Mouse (Mus musculus) adrenal gland, postnatal 10 days (tissue): ENCODE results near the gene Aoc3. TPM values are rescaled to one million over a fixed set of nuclear protein-coding genes. Genes with fewer than 3 reads are reported as not detected.
"Not testable (repeated sequence)": the region's sequence is repeated elsewhere in the genome, so short reads cannot be mapped to it uniquely, and the experiment has no call there.

Experiments
- DNase-seq: peaks from one replicate; pipeline ENCODE4 v3.0.0; 2021; ENCODE audit warnings: mixed read lengths
- long read RNA-seq, 2 experiments: library from polyadenylated mRNA; stranded (forward); transcript quantifications; one replicate each; pipeline ENCODE4 v2.0.0; 2021
- total RNA-seq, 2 experiments: library from RNA; stranded (reverse); gene quantifications; 2 replicates each; pipeline ENCODE4 v1.2.3; 2021

The Aoc3 gene
- total RNA-seq, result 100 to 1,000 TPM; 103 to 122 TPM
- long read RNA-seq, experiment 1, full-length matches to known transcripts, result 6 of 33 reads
- long read RNA-seq, experiment 1, partial matches to known transcripts, result 2 of 33 reads
- long read RNA-seq, experiment 1, other reads (novel, unspliced or antisense), result 25 of 33 reads
- long read RNA-seq, experiment 2, full-length matches to known transcripts, result 37 of 61 reads
- long read RNA-seq, experiment 2, partial matches to known transcripts, result 15 of 61 reads
- long read RNA-seq, experiment 2, other reads (novel, unspliced or antisense), result 9 of 61 reads

- peak; percentile 61 for DNase-seq
These were observed at the start of gene Aoc3 for GRCm38 (mm10) chr11:101330371-101330924. Gene Aoc3 (plus strand): TSS chr11:101330605.

GRCm38 (mm10) chr11:101280837-101281236 is 49.6 kb upstream of the Aoc3 start:
- no peak for DNase-seq

- DNase-seq, result no peak
These were observed 47.5 kb upstream of the Aoc3 start for GRCm38 (mm10) chr11:101282896-101283295.

GRCm38 (mm10) chr11:101283805-101284204 is 46.6 kb upstream of the Aoc3 start:
- DNase-seq, result no peak

- DNase-seq, result peak; percentile 55
These were observed 43.1 kb upstream of the Aoc3 start for GRCm38 (mm10) chr11:101287306-101287705.

- no peak for DNase-seq
These were observed 39.2 kb upstream of the Aoc3 start for GRCm38 (mm10) chr11:101291231-101291630.

GRCm38 (mm10) chr11:101295191-101295590 is 35.2 kb upstream of the Aoc3 start:
- no peak for DNase-seq

- DNase-seq, result no peak
These were observed 29.5 kb upstream of the Aoc3 start for GRCm38 (mm10) chr11:101300881-101301280.

- DNase-seq, result no peak
These were observed 29.0 kb upstream of the Aoc3 start for GRCm38 (mm10) chr11:101301299-101302003.

- DNase-seq, result peak; percentile 99
These were observed 28.2 kb upstream of the Aoc3 start, which contains the start of gene Becn1 for GRCm38 (mm10) chr11:101302004-101302798. Gene Becn1 (minus strand): TSS chr11:101302286.

- DNase-seq, result no peak
These were observed 22.7 kb upstream of the Aoc3 start for GRCm38 (mm10) chr11:101307744-101308143.

GRCm38 (mm10) chr11:101311083-101311482 is 19.3 kb upstream of the Aoc3 start:
- no peak for DNase-seq

GRCm38 (mm10) chr11:101312150-101312549 is 18.3 kb upstream of the Aoc3 start:
- no peak for DNase-seq

GRCm38 (mm10) chr11:101314567-101314966 is 15.8 kb upstream of the Aoc3 start:
- no peak for DNase-seq

- DNase-seq, result no peak
These were observed 15.2 kb upstream of the Aoc3 start for GRCm38 (mm10) chr11:101315082-101315650.

GRCm38 (mm10) chr11:101315665-101316500 is 14.5 kb upstream of the Aoc3 start, which contains the start of gene Psme3:
Gene Psme3 (plus strand): TSS chr11:101316213.
- peak; percentile 95 for DNase-seq

- peak; percentile 52 for DNase-seq
These were observed 13.9 kb upstream of the Aoc3 start for GRCm38 (mm10) chr11:101316501-101316917.

GRCm38 (mm10) chr11:101323609-101324008 is 6.8 kb upstream of the Aoc3 start:
- DNase-seq, result peak; percentile 86

- DNase-seq, result no peak
These were observed 5.6 kb upstream of the Aoc3 start, which contains the start of gene Aoc2 for GRCm38 (mm10) chr11:101324763-101325162. Gene Aoc2 (plus strand): TSS chr11:101325063.

GRCm38 (mm10) chr11:101325201-101325600 is 5.2 kb upstream of the Aoc3 start:
- not testable (repeated sequence) for DNase-seq

- no peak for DNase-seq
These were observed 4.3 kb upstream of the Aoc3 start for GRCm38 (mm10) chr11:101326147-101326546.
